Mouse (Mus musculus) liver, embryonic 14.5 days (tissue): ENCODE results near the gene Scoc.

Source experiments
- CTCF ChIP-seq: IDR thresholded peaks from 2 replicates; pipeline ENCODE4 v1.5.1; 2016; ENCODE audit warnings: antibody characterized with exemption, low read depth, control low read depth
- EP300 ChIP-seq: IDR thresholded peaks from 2 replicates; pipeline ENCODE4 v1.6.1; 2016; ENCODE audit warnings: antibody characterized with exemption, low read depth

DNA sequence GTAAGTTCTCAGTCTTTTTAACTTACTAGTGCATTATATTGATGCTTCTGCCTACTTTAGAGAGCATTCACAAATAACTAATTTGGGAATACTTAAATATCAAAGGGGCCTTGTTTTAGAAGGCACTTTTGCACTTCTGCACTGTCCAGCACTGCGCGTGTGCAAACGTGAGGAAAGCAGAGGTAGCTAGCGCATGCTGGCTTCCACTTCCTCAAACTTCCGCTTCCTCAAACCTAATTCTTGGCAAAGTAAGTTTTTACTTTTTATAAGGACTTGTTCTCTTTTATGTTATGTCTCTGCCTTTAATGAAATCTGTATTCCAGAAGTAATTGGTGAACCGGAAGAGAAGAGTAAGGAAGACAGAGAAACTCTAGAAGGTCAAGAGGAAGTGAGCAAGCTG, 33.0 kb downstream of the Scoc start:
- TF ChIP-seq EP300 = no peak
- no peak for TF ChIP-seq CTCF
